Mouse (Mus musculus): ENCODE measurements around the gene Olfr566. TPM values are rescaled to one million over a fixed set of nuclear protein-coding genes. Genes with fewer than 3 reads are reported as not detected.

Olfr566 gene
- total RNA-seq (2021) = not detected

DNA sequence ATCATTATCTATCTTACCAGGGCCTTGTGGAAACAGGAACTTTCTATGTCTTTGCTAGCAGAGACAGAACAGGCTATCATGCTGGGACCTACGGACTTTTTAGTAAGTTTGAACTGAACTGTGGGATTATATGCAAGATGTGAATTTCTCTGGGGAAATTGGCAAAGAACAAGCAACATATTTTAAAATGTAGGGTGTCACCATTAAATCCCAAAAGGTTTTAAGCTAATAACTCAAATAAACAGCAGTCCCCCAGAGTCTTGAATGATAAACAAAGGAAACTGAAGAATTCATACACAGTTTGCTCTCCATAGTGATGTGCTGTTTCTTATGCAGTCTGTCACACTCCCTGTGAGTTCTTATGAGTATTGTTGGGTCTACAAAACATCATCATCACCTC is at the start of gene Olfr566:
Olfr566 (minus strand) TSS at position 101 of the 400 bp plus-strand sequence.
- intact Hi-C loops (cut with DNase I) = no loop called here
- DNase-seq (ENCODE audit: low spot score in 2 of 2) = no peak

DNA sequence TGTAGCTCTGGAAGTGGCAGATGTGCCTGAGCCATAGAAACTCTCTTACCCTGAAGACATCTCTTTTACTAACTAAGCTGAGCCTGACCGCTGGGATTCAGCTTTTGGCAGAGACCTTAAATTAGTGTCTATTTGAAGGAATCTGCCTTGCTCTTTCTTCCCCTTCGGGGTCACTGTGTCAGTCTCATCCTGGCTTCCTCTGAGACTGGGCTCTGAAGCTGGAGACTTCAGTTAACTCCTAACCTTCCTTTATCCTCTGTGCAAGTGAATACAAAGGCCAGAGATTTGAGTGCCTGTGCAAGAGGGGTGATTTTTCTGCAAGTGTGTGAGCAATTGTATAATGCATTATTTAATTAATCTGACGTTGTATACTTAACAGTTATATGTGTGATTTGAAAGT is 32.2 kb upstream of the Olfr566 start, which contains the start of gene Olfr569:
Olfr569 (minus strand) TSS at position 101 of the 400 bp plus-strand sequence.
- DNase-seq (ENCODE audit: low spot score in 2 of 2) = no peak
- intact Hi-C loops (cut with DNase I) = no loop called here

DNA sequence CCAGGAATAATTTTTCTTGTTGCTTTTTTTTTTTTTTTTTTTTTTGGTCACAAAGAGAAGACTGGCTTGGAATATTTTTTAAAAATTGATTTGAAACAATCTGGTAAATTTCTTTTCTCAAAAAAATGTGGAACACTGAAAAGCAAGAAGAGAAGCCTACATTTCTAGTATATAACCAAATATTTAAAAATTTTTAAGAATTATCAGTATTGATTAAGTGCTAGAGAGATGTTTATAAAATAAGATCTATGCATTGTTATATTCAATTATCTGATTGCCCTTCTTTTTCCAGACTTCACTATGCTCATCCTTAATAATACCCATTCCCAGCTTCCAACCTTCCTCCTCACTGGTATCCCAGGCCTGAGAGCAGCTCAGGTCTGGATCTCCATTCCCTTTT is 18.3 kb upstream of the Olfr566 start, which contains the start of gene Olfr568:
Olfr568 (plus strand) TSS at position 301 of the 400 bp plus-strand sequence.
- intact Hi-C loops (cut with DNase I) = no loop called here
- no peak for DNase-seq (ENCODE audit: low spot score in 2 of 2)

DNA sequence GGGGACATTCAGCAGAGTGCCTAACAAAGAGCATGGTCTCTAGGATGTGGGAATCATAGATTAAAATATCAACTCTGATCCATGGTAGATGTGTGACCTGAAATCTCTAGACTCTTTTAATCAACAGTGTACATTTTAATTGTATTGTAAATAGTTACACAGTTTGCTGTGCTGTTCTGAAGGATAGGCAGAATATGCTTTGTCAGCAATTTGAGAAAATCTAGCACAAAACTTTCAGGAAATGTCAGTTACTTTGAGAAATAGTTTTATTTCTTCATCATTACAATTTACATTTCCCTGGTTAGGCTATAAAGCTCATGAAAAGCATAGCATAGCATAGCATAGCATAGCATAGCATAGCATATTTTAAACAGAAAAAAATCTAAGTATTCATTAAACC is 2.8 kb downstream of the Olfr566 start:
- no peak for DNase-seq (ENCODE audit: low spot score in 2 of 2)
- intact Hi-C loops (cut with DNase I) = no loop called here

Other genes with a start within 250 kb of the Olfr566 start
- gene Olfr553, start 240.5 kb downstream of the Olfr566 start, total RNA-seq (2021) = not detected
- not detected for gene Olfr554, start 220.3 kb downstream of the Olfr566 start, total RNA-seq (2021)
- not detected for gene Olfr555, start 199.9 kb downstream of the Olfr566 start, total RNA-seq (2021)
- not detected for gene Olfr556, start 193.9 kb downstream of the Olfr566 start, total RNA-seq (2021)
- 1 to 10 TPM; 4.1 to 5.3 TPM for gene Trim68, start 171.4 kb downstream of the Olfr566 start, total RNA-seq (2021)
- not detected for gene Olfr557, start 162.9 kb downstream of the Olfr566 start, total RNA-seq (2021)
- under 1 TPM; 0.27 to 0.37 TPM for gene Olfr558, start 156.6 kb downstream of the Olfr566 start, total RNA-seq (2021)
- not detected for gene Olfr33, start 139.7 kb downstream of the Olfr566 start, total RNA-seq (2021)
- gene Olfr559, start 131.3 kb downstream of the Olfr566 start, total RNA-seq (2021) = not detected
- under 1 TPM in 1 of 2 experiments, not detected in 1; 0.16 TPM for gene Olfr560, start 99.4 kb downstream of the Olfr566 start, total RNA-seq (2021)
- under 1 TPM; 0.57 to 0.92 TPM for gene Olfr78, start 99.3 kb downstream of the Olfr566 start, total RNA-seq (2021)
- gene Olfr561, start 87.5 kb downstream of the Olfr566 start, total RNA-seq (2021) = not detected
- gene Olfr564, start 55.3 kb downstream of the Olfr566 start, total RNA-seq (2021) = not detected
- not detected for gene Olfr568, start 18.4 kb upstream of the Olfr566 start, total RNA-seq (2021)
- gene Olfr569, start 32.1 kb upstream of the Olfr566 start, total RNA-seq (2021) = not detected
- not detected for gene Olfr570, start 35.8 kb upstream of the Olfr566 start, total RNA-seq (2021)
- not detected for gene Olfr571, start 58.8 kb upstream of the Olfr566 start, total RNA-seq (2021)
- gene Olfr572, start 65.6 kb upstream of the Olfr566 start, total RNA-seq (2021) = not detected
- not detected for gene Olfr573-ps1, start 83.8 kb upstream of the Olfr566 start, total RNA-seq (2021)
- gene Olfr574, start 89.7 kb upstream of the Olfr566 start, total RNA-seq (2021) = not detected
- gene Olfr575, start 100.0 kb upstream of the Olfr566 start, total RNA-seq (2021) = not detected
- not detected for gene Olfr576, start 103.9 kb upstream of the Olfr566 start, total RNA-seq (2021)
- not detected for gene Olfr577, start 117.2 kb upstream of the Olfr566 start, total RNA-seq (2021)
- not detected for gene Olfr578, start 130.6 kb upstream of the Olfr566 start, total RNA-seq (2021)
- not detected for gene Olfr582, start 179.3 kb upstream of the Olfr566 start, total RNA-seq (2021)
- not detected for gene Olfr583, start 192.5 kb upstream of the Olfr566 start, total RNA-seq (2021)
- not detected for gene Olfr584, start 223.1 kb upstream of the Olfr566 start, total RNA-seq (2021)
- not detected for gene Olfr585, start 239.0 kb upstream of the Olfr566 start, total RNA-seq (2021)